Mouse (Mus musculus): ENCODE measurements around the gene Coro1a. TPM values are rescaled to one million over a fixed set of nuclear protein-coding genes. Genes with fewer than 3 reads are reported as not detected.

Coro1a gene
- polyA plus RNA-seq, 1 experiment: 71.6 TPM

DNA sequence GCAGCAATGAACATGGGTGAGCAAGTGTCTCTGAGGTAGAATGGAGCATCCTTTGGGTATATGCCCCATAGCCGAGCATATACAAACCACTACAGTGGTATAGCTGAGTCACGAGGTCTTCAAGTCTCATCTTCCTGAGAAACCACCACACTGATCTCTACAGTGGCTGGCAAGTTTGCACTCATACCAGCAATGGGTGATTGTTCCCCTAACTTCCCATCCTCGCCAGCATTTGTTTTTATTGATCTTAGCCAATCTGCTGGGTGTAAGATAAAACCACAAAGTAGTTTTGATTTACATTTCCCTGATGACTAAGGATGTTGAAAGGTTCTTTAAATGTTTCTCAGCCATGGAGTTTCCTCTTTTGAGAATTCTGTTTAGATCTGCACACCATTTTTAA is 17.5 kb upstream of the Coro1a start:
- no peak overlapping the region for H3K4me3 ChIP-seq (ENCODE audit: insufficient read depth, low read depth, low read length)
- no peaks in the 10 kb centered on the region for H3K27me3 ChIP-seq (replicated peaks; ENCODE audit: control insufficient read depth, insufficient read depth, low read length)
- TF ChIP-seq CTCF (conservative IDR thresholded peaks at IDR 0.05; ENCODE audit: insufficient read depth, insufficient read length, low read depth, low read length) (no peak), POLR2A (IDR thresholded peaks at IDR 0.05; ENCODE audit: low read depth, low read length) (no peak)
- no peak for DNase-seq
- H3K4me1 ChIP-seq (ENCODE audit: control insufficient read depth, insufficient read depth, low read length): no peaks in the 10 kb centered on the region
- 60% methylated on average over 3 of the region's 3 CpGs for WGBS
- H3K27ac ChIP-seq (ENCODE audit: insufficient read depth, low read depth, low read length): no peak overlapping the region
- no peaks in the 10 kb centered on the region for H3K36me3 ChIP-seq (ENCODE audit: control insufficient read depth, insufficient read depth, low read length)

DNA sequence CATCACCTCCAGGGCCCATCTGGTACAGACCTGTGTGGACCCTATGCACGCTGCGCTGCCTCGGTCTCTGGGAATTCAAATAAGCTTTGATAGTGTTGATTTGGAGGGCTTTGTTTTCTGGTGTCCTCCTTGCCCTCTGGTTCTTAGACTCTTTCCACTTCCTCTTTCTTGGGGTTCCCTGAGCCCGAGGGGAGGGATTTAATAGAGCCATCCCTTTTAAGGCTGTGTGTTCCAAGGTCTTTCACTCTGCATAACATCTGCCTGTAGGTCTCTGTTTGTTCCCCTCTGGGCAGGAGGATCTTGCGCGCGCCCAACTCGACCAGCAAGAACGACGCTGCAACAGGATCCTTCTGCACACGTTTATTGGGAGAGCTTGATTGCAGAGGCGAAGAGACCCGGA is 14.0 kb upstream of the Coro1a start:
- H3K36me3 ChIP-seq (ENCODE audit: control insufficient read depth, insufficient read depth, low read length): no peaks in the 10 kb centered on the region
- H3K27ac ChIP-seq (ENCODE audit: insufficient read depth, low read depth, low read length): no peak overlapping the region
- no peak for TF ChIP-seq POLR2A (IDR thresholded peaks at IDR 0.05; ENCODE audit: low read depth, low read length)
- TF ChIP-seq CTCF (conservative IDR thresholded peaks at IDR 0.05; ENCODE audit: insufficient read depth, insufficient read length, low read depth, low read length): no peak
- H3K27me3 ChIP-seq (replicated peaks; ENCODE audit: control insufficient read depth, insufficient read depth, low read length): no peaks in the 10 kb centered on the region
- no peak overlapping the region for H3K4me3 ChIP-seq (ENCODE audit: insufficient read depth, low read depth, low read length)
- H3K4me1 ChIP-seq (ENCODE audit: control insufficient read depth, insufficient read depth, low read length): no peaks in the 10 kb centered on the region
- 89% methylated on average over 13 of the region's 13 CpGs for WGBS
- no peak for DNase-seq

DNA sequence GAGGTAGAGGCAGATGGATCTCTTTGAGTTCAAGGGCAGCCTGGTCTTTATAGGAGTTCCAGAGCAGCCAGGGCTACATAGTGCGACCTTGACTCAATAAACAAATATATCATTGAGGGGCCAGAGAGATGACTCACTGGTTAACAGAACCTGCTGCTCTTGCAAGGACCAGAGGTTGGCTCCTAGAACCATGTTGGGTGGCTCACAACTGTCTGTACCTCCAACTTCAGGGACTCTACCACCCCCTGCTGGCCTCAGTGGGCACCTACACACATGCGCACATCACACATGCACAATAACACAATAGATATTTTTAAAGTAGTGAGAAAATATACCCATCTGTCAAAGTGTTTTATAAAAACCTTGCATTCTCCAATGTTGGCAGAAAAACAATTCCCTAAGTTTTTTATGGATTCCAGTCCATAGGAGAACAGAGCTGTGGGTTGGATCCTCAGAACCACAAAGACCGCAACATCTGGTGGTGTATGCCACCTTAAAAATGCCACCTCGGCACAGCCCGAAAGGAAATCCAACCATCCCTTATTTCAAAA is 11.3 kb upstream of the Coro1a start:
- no peak overlapping the region for H3K4me3 ChIP-seq (ENCODE audit: insufficient read depth, low read depth, low read length)
- 93% methylated on average over 5 of the region's 5 CpGs for WGBS
- no peaks in the 10 kb centered on the region for H3K36me3 ChIP-seq (ENCODE audit: control insufficient read depth, insufficient read depth, low read length)
- no peaks in the 10 kb centered on the region for H3K4me1 ChIP-seq (ENCODE audit: control insufficient read depth, insufficient read depth, low read length)
- DNase-seq: no peak
- TF ChIP-seq POLR2A (IDR thresholded peaks at IDR 0.05; ENCODE audit: low read depth, low read length) (no peak), CTCF (conservative IDR thresholded peaks at IDR 0.05; ENCODE audit: insufficient read depth, insufficient read length, low read depth, low read length) (0 out of 2 replicates have a peak, but pooled peaks have one; percentile 21)
- no peak overlapping the region for H3K27ac ChIP-seq (ENCODE audit: insufficient read depth, low read depth, low read length)
- H3K27me3 ChIP-seq (replicated peaks; ENCODE audit: control insufficient read depth, insufficient read depth, low read length): no peaks in the 10 kb centered on the region

DNA sequence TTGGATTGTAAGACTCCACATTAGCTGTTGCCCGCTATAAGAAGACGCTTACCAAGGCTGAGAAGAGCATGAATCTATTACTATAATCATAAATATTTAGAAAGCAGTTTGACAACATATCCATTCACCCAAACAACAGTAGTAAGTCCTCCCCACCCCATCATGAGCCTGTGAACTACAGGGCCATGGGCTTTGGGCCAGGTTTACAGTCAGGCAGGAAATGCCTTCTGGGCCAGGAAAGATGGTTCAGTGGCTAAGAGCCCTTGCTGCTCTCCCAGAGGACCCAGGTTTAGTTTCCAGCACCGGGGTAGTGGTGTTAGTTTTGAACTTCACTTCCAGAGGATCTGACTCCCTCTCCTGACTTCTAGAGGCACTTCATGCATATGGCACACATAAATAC is 10.0 kb upstream of the Coro1a start:
- no peak overlapping the region for H3K27ac ChIP-seq (ENCODE audit: insufficient read depth, low read depth, low read length)
- H3K27me3 ChIP-seq (replicated peaks; ENCODE audit: control insufficient read depth, insufficient read depth, low read length): no peaks in the 10 kb centered on the region
- no peaks in the 10 kb centered on the region for H3K4me1 ChIP-seq (ENCODE audit: control insufficient read depth, insufficient read depth, low read length)
- TF ChIP-seq POLR2A (IDR thresholded peaks at IDR 0.05; ENCODE audit: low read depth, low read length): no peak
- TF ChIP-seq CTCF (conservative IDR thresholded peaks at IDR 0.05; ENCODE audit: insufficient read depth, insufficient read length, low read depth, low read length): no peak
- H3K4me3 ChIP-seq (ENCODE audit: insufficient read depth, low read depth, low read length): no peak overlapping the region
- no peak for DNase-seq
- no peaks in the 10 kb centered on the region for H3K36me3 ChIP-seq (ENCODE audit: control insufficient read depth, insufficient read depth, low read length)
- 80% methylated on average over 3 of the region's 3 CpGs for WGBS

DNA sequence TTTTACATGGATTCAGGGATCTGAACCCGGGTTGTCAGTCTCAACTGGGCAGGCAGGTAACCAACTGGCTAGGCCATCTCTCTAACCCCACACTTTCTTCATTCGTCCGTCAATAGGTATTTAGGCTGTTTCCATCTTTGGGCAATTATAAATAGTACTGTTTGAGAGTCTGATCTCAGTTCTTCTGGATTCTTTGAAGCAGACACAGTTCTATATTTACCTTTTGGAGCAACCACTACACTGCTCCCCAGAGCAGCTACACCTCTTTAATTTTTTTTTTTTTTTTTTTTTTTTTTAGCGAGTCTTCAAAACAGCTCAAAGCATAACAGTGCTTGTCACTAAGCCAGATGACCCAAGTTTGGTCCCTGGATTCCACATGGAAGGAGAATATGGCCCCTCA is 8.1 kb upstream of the Coro1a start:
- TF ChIP-seq POLR2A (IDR thresholded peaks at IDR 0.05; ENCODE audit: low read depth, low read length) (no peak), CTCF (conservative IDR thresholded peaks at IDR 0.05; ENCODE audit: insufficient read depth, insufficient read length, low read depth, low read length) (no peak)

DNA sequence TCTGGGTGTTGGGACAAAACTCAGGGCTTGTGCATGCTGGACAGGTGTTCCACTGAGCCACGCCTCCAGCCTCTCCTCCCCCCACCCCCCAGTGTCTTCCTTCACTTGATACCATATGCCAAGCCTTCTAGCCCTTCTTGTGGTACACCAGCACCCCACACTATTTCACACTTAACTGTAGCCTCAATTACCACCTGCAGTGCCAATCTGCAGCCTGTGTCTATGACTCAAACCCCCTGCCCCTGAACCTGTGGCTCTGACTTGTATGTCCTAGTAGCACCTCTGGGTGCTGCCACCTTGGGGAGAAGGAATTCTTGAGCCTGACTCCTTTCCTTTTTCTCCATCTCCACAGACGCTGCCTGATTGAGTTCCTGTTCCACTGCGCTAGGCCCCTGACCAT is 4.3 kb upstream of the Coro1a start:
- Histone ChIP-seq H3K4me3 (ENCODE audit: insufficient read depth, low read depth, low read length) (no peak overlapping the region), H3K27me3 (replicated peaks; ENCODE audit: control insufficient read depth, insufficient read depth, low read length) (no peaks in the 10 kb centered on the region), H3K4me1 (ENCODE audit: control insufficient read depth, insufficient read depth, low read length) (no peaks in the 10 kb centered on the region), H3K27ac (ENCODE audit: insufficient read depth, low read depth, low read length) (no peak overlapping the region), H3K36me3 (ENCODE audit: control insufficient read depth, insufficient read depth, low read length) (no peaks in the 10 kb centered on the region)
- WGBS: 85% methylated on average over 3 of the region's 3 CpGs
- DNase-seq: no peak
- TF ChIP-seq POLR2A (IDR thresholded peaks at IDR 0.05; ENCODE audit: low read depth, low read length) (no peak), CTCF (conservative IDR thresholded peaks at IDR 0.05; ENCODE audit: insufficient read depth, insufficient read length, low read depth, low read length) (no peak)

More for the DNA sequence above, 8.1 kb upstream of the Coro1a start:
- DNase-seq: no peak
- Histone ChIP-seq H3K36me3 (ENCODE audit: control insufficient read depth, insufficient read depth, low read length) (no peaks in the 10 kb centered on the region), H3K27me3 (replicated peaks; ENCODE audit: control insufficient read depth, insufficient read depth, low read length) (no peaks in the 10 kb centered on the region), H3K4me1 (ENCODE audit: control insufficient read depth, insufficient read depth, low read length) (no peaks in the 10 kb centered on the region), H3K4me3 (ENCODE audit: insufficient read depth, low read depth, low read length) (no peak overlapping the region), H3K27ac (ENCODE audit: insufficient read depth, low read depth, low read length) (no peak overlapping the region)
- 87% methylated on average over 4 of the region's 4 CpGs for WGBS

DNA sequence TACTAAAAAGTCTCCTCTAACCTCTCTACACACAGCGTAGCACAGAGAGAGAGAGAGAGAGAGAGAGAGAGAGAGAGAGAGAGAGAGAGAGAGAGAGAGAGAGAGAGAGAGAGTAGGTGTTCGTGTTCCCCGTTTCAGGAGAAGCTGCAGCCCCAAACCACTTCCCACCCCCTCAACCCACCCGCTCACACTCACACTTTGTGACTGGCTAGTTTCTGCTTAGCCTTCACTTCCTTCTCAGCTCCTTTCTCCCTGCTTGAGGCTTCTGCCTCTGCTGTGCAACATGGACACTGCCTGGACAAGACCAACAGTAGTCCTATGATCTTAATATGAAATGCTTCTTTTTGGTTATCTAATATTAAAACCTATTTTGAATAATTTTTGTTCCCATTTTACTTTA is 2.7 kb upstream of the Coro1a start:
- no peak for TF ChIP-seq POLR2A (IDR thresholded peaks at IDR 0.05; ENCODE audit: low read depth, low read length)
- no peak for TF ChIP-seq CTCF (conservative IDR thresholded peaks at IDR 0.05; ENCODE audit: insufficient read depth, insufficient read length, low read depth, low read length)
- 79% methylated on average over 4 of the region's 4 CpGs for WGBS
- H3K27ac ChIP-seq (ENCODE audit: insufficient read depth, low read depth, low read length): no peak overlapping the region
- no peak overlapping the region for H3K4me3 ChIP-seq (ENCODE audit: insufficient read depth, low read depth, low read length)
- no peaks in the 10 kb centered on the region for H3K36me3 ChIP-seq (ENCODE audit: control insufficient read depth, insufficient read depth, low read length)
- no peak for DNase-seq
- H3K27me3 ChIP-seq (replicated peaks; ENCODE audit: control insufficient read depth, insufficient read depth, low read length): no peaks in the 10 kb centered on the region
- H3K4me1 ChIP-seq (ENCODE audit: control insufficient read depth, insufficient read depth, low read length): no peaks in the 10 kb centered on the region

Data from kidney, adult 2 months (tissue).